Mouse (Mus musculus) hindbrain, embryonic 13.5 days (tissue): Measurements from ENCODE around the gene Pla2g4e. TPM values are rescaled to one million over a fixed set of nuclear protein-coding genes. Genes with fewer than 3 reads are reported as not detected.

Source experiments
- ATAC-seq: fragments of 200-750 bp; cut with Nextera tagmentation; 2 replicates; pipeline ENCODE4 v1.8.0; 2017; ENCODE audit warnings: moderate TSS enrichment; ENCODE audit not compliant: low FRiP score
- H3K27ac ChIP-seq: fragments of 300-500 bp; sonication (generic); 2 replicates; pipeline ENCODE4 v1.5.1; 2015; ENCODE audit warnings: inconsistent platforms, mild to moderate bottlenecking, moderate library complexity
- H3K27me3 ChIP-seq: fragments of 300-500 bp; sonication (generic); 2 replicates; pipeline ENCODE4 v1.6.1; 2015; ENCODE audit warnings: mild to moderate bottlenecking, inconsistent platforms
- H3K36me3 ChIP-seq: fragments of 300-500 bp; sonication (generic); 2 replicates; pipeline ENCODE4 v1.6.1; 2015; ENCODE audit warnings: mild to moderate bottlenecking, inconsistent platforms
- H3K4me1 ChIP-seq: fragments of 300-500 bp; sonication (generic); replicated peaks from 2 replicates; pipeline ENCODE4 v1.6.1; 2015; ENCODE audit warnings: inconsistent platforms
- H3K4me2 ChIP-seq: fragments of 300-500 bp; sonication (generic); 2 replicates; pipeline ENCODE4 v1.6.1; 2015; ENCODE audit warnings: inconsistent platforms, mild to moderate bottlenecking, moderate library complexity
- H3K4me3 ChIP-seq: fragments of 300-500 bp; sonication (generic); 2 replicates; pipeline ENCODE4 v1.5.1; 2015; ENCODE audit warnings: mild to moderate bottlenecking, inconsistent platforms
- H3K9ac ChIP-seq: fragments of 300-500 bp; sonication (generic); 2 replicates; pipeline ENCODE4 v1.6.1; 2015; ENCODE audit warnings: mild to moderate bottlenecking, inconsistent platforms
- H3K9me3 ChIP-seq: fragments of 300-500 bp; sonication (generic); 2 replicates; pipeline ENCODE4 v1.6.1; 2016; ENCODE audit warnings: inconsistent platforms
- WGBS: fragments of 180-500 bp; shearing (Covaris S2); methylation state at CpG from one replicate; pipeline ENCODE4 v1.1.7; 2015; 5-methylcytosine and 5-hydroxymethylcytosine counted together
- polyA plus RNA-seq: library from polyadenylated mRNA; unstranded; fragments of >200 nt; fragmentation: Nextera tagmentation; extraction: Ambion mirVana; gene quantifications from 2 replicates; pipeline ENCODE4 v1.2.1, GENCODE M21; 2015

Pla2g4e gene
- polyA plus RNA-seq, 1 experiment from 2014 or later, result 1.2 TPM

DNA sequence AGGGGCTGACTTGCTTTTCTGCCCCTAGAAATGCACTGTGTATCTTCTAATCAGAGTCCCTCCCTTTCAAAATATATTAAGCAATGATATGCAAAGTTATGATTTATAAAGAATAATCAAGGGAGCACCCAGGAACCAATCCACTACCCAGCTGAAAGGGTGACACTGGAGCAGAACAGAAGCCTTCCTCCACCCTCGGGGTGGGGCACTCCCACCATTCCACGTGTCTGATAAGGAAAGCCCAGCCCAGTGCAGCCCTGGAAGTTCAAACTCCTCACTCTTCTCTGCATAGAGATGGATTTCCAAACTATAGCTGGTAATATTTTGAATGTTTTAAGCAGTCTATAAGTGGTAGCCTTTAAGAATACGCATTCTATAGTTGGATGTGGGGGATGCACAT lies 13.5 kb downstream of the Pla2g4e start:
- 75% methylated on average over 3 of the region's 3 CpGs for WGBS
- no peak for ATAC-seq
- Histone ChIP-seq H3K4me3 (no peak overlapping the region), H3K36me3 (no peaks in the 10 kb centered on the region), H3K4me1 (no peaks in the 10 kb centered on the region), H3K27me3 (no peaks in the 10 kb centered on the region), H3K9ac (no peak overlapping the region), H3K9me3 (no peaks in the 10 kb centered on the region), H3K27ac (no peak overlapping the region), H3K4me2 (no peak overlapping the region)

DNA sequence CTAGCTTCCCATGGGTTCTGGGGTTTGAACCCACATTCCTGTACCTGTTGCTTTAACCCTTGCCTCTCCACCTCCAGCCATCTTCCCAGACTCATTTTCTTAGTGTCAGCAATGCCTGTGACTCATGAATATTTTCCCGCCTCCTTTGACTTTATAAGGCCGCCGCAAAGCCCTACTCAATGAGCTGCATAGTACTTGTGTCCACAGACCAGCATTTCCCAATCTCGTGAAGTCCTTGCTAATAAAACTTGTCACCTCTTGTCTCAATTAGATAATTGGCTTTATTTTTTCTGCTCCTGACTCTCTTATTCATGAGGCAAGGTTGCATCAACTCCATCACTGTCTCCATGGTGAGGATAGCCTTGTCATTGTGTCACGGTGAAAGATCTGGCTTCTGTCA lies 30.5 kb downstream of the Pla2g4e start:
- ATAC-seq, result no peak
- 90% methylated on average over 5 of the region's 5 CpGs for WGBS
- Histone ChIP-seq H3K27me3 (0 out of 2 replicates have a peak, but pooled peaks cover 3% of the 10 kb centered on the region), H3K4me3 (no peak overlapping the region), H3K4me1 (no peaks in the 10 kb centered on the region), H3K27ac (no peak overlapping the region), H3K4me2 (no peak overlapping the region), H3K9ac (no peak overlapping the region), H3K9me3 (no peaks in the 10 kb centered on the region), H3K36me3 (no peaks in the 10 kb centered on the region)

DNA sequence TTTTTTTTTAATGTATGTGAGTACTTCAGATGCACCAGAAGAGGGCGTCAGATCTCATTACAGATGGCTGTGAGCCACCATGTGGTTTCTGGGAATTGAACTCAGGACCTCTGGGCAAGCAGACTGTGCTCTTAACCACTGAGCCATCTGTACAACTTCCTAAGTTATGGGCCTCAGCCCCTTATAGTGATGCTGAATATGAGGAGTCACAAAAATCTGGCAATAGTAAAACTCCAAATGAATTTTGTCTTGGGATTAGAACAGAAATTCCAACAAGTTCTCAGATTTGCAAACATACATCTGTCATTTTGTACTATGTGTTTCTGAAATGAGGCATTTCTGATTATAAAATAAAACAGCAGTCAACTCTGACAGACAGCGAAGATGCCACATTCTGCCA lies 33.7 kb downstream of the Pla2g4e start:
- ATAC-seq, result no peak
- Histone ChIP-seq H3K9me3 (no peaks in the 10 kb centered on the region), H3K27me3 (0 out of 2 replicates have a peak, but pooled peaks cover 3% of the 10 kb centered on the region), H3K4me2 (no peak overlapping the region), H3K4me3 (no peak overlapping the region), H3K36me3 (no peaks in the 10 kb centered on the region), H3K27ac (no peak overlapping the region), H3K4me1 (no peaks in the 10 kb centered on the region), H3K9ac (no peak overlapping the region)
- WGBS, result 74% methylated on average over 2 of the region's 2 CpGs

DNA sequence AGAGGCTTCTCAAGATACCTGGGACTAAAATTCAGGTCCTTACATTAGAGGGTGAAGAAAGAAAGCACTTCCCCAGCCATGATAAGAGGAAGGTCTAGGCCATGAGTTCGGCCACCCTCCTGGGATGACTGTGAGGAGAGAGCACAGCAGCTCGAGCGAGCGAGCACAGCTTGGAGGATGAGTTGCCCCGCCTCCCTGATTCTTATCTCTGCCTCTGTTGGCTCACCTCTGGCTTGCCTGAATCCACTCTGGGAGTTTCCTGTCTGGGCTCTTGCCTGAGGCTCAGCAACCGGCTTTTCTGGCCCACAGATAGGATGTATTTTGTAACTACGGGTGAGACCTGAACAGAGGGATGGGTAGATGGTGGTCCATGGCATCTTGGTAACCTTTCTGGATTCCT lies 37.2 kb downstream of the Pla2g4e start:
- no peak overlapping the region for H3K9ac ChIP-seq
- ATAC-seq, result no peak
- H3K9me3 ChIP-seq, result no peaks in the 10 kb centered on the region
- 64% methylated on average over 7 of the region's 7 CpGs for WGBS
- H3K27ac ChIP-seq, result no peak overlapping the region
- H3K36me3 ChIP-seq, result no peaks in the 10 kb centered on the region
- H3K4me3 ChIP-seq, result no peak overlapping the region
- H3K4me1 ChIP-seq, result no peaks in the 10 kb centered on the region
- H3K27me3 ChIP-seq, result 0 out of 2 replicates have a peak, but pooled peaks cover 3% of the 10 kb centered on the region
- no peak overlapping the region for H3K4me2 ChIP-seq

DNA sequence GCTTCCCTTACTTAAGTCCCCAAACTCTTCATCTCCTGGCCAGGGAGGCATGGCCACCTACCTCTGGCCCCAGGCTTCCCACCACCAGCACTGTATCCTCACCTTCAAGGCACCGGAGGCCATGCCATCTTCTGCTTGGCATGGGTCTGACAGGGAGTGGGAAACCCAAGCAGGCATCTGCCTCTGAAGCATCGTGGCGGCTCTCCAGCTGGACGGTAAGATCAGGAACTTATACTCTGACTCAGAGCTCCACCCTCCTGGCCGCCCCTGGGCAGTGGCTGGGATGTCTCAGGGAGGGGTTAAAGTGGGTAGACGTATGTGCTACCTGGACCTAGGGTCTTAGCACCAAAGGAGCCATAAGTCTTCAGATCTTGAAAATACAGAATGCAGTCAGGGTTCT lies 38.1 kb downstream of the Pla2g4e start:
- 87% methylated on average over 6 of the region's 6 CpGs for WGBS
- Histone ChIP-seq H3K36me3 (no peaks in the 10 kb centered on the region), H3K4me2 (no peak overlapping the region), H3K9me3 (no peaks in the 10 kb centered on the region), H3K4me1 (no peaks in the 10 kb centered on the region), H3K27me3 (0 out of 2 replicates have a peak, but pooled peaks cover 3% of the 10 kb centered on the region), H3K27ac (no peak overlapping the region), H3K9ac (no peak overlapping the region), H3K4me3 (no peak overlapping the region)
- ATAC-seq, result no peak

DNA sequence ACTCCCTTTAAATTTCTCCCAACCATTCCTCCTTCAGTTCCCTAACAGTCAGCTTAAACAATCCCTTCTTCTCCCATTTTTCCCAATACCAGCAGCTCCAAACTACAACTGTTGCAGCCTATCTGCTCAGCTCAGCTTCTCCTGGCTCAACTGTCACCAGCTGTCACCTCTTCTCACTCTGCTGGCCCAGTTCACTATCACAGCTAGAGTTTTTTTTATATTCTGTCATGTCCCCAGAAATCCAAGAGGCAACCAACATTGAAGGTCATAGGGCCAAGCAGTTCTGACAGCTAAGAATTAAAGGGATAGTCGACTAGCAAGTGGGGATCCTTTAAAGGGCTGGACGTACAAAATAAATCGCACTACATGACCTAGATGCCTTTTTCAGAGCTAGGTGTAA lies 41.4 kb downstream of the Pla2g4e start:
- Histone ChIP-seq H3K36me3 (no peaks in the 10 kb centered on the region), H3K27me3 (no peaks in the 10 kb centered on the region), H3K4me2 (no peak overlapping the region), H3K27ac (no peak overlapping the region), H3K9ac (no peak overlapping the region), H3K9me3 (no peaks in the 10 kb centered on the region), H3K4me3 (no peak overlapping the region), H3K4me1 (no peaks in the 10 kb centered on the region)
- ATAC-seq, result no peak
- WGBS, result 73% methylated on average over 3 of the region's 3 CpGs

DNA sequence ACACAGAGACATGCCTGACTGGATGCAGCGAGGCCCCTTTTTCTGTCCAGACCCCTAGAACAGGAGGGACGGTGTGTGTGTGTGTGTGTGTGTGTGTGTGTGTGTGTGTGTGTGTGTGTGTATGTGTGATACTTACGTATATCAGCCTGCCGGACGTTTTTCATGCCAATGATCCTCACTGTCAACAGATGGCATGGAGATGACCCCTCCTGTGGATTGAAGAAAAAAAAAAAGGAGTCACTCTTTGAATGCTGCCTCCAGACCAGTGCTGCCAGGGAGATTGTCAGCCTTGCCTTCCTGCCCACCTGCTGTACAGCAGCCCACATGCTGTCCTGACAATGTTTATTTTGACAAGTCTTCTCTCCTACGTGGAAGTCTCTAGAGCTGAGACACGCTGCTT lies 45.1 kb downstream of the Pla2g4e start:
- no peak overlapping the region for H3K4me2 ChIP-seq
- 67% methylated on average over 7 of the region's 7 CpGs for WGBS
- no peak overlapping the region for H3K9ac ChIP-seq
- no peaks in the 10 kb centered on the region; the same call in 1 of the 2 replicates for H3K9me3 ChIP-seq
- H3K36me3 ChIP-seq, result no peaks in the 10 kb centered on the region
- no peaks in the 10 kb centered on the region for H3K4me1 ChIP-seq
- H3K27ac ChIP-seq, result no peak overlapping the region
- ATAC-seq, result no peak
- no peak overlapping the region for H3K4me3 ChIP-seq
- H3K27me3 ChIP-seq, result no peaks in the 10 kb centered on the region

DNA sequence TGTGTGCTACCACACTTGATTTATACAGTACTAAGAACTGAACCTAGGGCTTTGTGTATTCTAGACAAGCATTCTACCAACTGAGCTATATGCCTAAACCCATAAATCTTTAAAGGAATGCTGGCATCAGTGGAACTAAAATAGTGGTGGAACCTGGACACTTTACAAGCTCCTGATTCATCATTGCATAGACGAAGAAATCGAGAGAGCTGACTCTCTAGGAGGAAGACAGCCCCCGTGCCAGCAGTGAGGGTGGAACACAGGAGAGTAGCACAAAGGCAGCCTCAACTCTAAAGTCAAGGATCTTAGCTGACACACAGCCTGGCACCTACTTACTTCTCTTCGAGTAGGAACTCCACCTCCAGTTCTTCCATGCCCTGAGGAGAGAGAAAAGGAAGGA lies 57.0 kb downstream of the Pla2g4e start:
- Histone ChIP-seq H3K27ac (no peak overlapping the region), H3K4me2 (no peak overlapping the region), H3K9me3 (no peaks in the 10 kb centered on the region), H3K36me3 (no peaks in the 10 kb centered on the region), H3K4me3 (no peak overlapping the region), H3K27me3 (no peaks in the 10 kb centered on the region), H3K9ac (no peak overlapping the region), H3K4me1 (no peaks in the 10 kb centered on the region)
- no peak for ATAC-seq
- WGBS, result 83% methylated on average over 4 of the region's 4 CpGs

DNA sequence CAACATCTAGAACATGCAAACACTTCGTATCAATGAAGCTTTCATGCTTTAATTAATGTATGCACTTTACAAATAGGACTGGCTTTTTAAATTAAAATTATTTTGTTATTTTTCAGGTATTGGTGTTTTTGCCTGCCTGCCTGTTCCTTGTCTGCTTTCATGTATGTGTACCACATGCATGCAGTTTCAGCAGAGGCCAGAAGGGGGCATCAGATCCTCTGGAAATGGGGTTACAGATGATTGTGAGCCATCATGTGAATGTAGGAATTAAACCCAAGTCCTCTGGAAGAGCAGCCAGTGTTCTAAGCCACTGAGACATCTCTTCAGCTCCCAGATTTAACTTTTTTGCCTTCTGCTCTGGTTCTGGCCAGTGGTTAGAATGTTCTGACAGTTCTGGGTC lies 57.6 kb downstream of the Pla2g4e start:
- 89% methylated on average over 1 of the region's 1 CpGs for WGBS
- no peaks in the 10 kb centered on the region for H3K4me1 ChIP-seq
- ATAC-seq, result no peak

DNA sequence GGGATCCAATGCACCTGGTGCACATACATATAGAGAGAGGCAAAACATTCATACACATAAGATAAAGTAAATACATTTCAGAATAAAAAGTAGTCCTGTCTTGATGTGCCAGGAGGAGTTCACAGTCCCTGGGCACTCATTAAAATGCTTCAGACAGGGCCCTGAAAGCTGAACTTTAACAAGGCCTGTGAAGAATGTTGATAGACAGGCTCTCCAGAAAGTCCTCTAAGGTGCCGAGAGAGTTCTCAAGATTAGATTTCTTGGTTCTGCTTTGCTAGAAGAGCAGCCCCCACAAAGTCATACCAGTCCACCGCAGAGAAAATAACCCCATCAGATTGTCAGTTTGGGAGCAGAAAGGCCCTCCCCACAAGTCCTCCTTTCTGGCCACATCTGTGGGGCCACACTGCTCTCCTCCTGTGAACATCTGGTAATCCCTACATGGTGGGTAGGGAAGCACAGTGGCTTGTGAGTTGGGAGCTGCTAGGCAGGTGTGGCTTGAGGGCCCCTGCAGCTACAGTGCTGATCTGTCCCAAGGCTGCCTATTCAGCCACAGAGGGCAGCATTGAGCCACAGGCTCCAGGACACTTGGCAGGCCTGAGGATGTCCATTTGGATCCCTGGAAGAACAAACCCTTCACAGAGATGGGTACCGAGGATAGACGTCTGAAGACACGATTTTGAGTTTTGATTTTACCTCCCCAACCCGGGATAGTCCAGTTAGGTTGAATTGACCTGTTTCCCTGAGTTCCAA lies 59.4 kb downstream of the Pla2g4e start:
- no peaks in the 10 kb centered on the region for H3K36me3 ChIP-seq
- H3K27me3 ChIP-seq, result no peaks in the 10 kb centered on the region
- ATAC-seq, result no peak
- H3K27ac ChIP-seq, result no peak overlapping the region
- 80% methylated on average over 6 of the region's 6 CpGs for WGBS
- H3K4me2 ChIP-seq, result no peak overlapping the region
- H3K4me3 ChIP-seq, result no peak overlapping the region
- no peaks in the 10 kb centered on the region for H3K4me1 ChIP-seq
- no peaks in the 10 kb centered on the region for H3K9me3 ChIP-seq
- H3K9ac ChIP-seq, result no peak overlapping the region

More for the DNA sequence above, 57.6 kb downstream of the Pla2g4e start:
- no peak overlapping the region for H3K4me3 ChIP-seq
- H3K9me3 ChIP-seq, result no peaks in the 10 kb centered on the region
- no peaks in the 10 kb centered on the region for H3K27me3 ChIP-seq
- no peak overlapping the region for H3K4me2 ChIP-seq
- H3K9ac ChIP-seq, result no peak overlapping the region
- no peak overlapping the region for H3K27ac ChIP-seq
- H3K36me3 ChIP-seq, result no peaks in the 10 kb centered on the region

DNA sequence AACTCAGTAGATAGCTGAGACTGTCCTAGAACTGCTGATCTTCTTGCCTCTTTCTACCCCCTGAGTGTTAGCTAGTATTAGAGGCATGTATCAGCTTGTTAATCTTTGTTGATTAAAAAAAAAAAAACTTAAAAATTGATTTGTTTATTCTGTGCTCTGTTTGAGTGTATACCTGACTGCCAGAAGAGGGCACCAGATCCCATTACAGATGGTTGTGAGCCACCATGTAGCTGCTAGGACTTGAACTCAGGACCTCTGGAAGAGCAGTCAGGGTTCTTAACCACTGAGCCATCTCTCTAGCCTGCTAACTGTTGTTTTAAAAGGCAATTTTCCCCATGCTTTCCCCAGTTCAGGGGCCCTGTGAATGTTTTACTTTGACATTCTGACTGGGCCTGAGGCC lies 66.2 kb downstream of the Pla2g4e start:
- H3K36me3 ChIP-seq, result no peaks in the 10 kb centered on the region
- no peak overlapping the region for H3K4me3 ChIP-seq
- no peak overlapping the region for H3K9ac ChIP-seq
- no peak overlapping the region for H3K27ac ChIP-seq
- no peaks in the 10 kb centered on the region for H3K4me1 ChIP-seq
- H3K4me2 ChIP-seq, result no peak overlapping the region
- H3K9me3 ChIP-seq, result no peaks in the 10 kb centered on the region
- H3K27me3 ChIP-seq, result no peaks in the 10 kb centered on the region
- no peak for ATAC-seq

DNA sequence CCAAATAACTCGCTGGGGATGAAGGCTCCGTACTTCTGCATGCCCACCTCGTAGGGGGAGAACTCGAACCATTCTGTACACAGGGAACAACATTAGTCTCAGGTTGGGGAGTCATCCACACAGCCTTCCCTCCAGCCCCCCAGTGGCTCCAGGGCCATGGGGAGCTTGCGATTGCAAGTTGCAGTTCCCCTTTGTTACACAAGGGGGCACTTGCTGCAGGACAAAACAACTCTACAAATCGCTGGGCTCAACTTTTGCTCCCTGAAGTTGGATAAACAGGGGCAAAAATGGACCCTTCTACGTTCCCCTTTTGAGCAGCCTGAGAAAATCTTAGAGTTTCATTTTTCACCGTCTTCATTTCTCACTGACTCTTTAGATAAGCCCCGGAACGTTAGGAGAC lies 71.4 kb downstream of the Pla2g4e start:
- no peaks in the 10 kb centered on the region for H3K36me3 ChIP-seq
- no peak overlapping the region for H3K9ac ChIP-seq
- H3K4me3 ChIP-seq, result no peak overlapping the region
- WGBS, result 31% methylated on average over 10 of the region's 10 CpGs
- H3K9me3 ChIP-seq, result no peaks in the 10 kb centered on the region
- H3K27me3 ChIP-seq, result 0 out of 2 replicates have a peak, but pooled peaks cover 5% of the 10 kb centered on the region
- no peak overlapping the region for H3K27ac ChIP-seq
- ATAC-seq, result no peak
- no peak overlapping the region for H3K4me2 ChIP-seq
- no peaks in the 10 kb centered on the region for H3K4me1 ChIP-seq

DNA sequence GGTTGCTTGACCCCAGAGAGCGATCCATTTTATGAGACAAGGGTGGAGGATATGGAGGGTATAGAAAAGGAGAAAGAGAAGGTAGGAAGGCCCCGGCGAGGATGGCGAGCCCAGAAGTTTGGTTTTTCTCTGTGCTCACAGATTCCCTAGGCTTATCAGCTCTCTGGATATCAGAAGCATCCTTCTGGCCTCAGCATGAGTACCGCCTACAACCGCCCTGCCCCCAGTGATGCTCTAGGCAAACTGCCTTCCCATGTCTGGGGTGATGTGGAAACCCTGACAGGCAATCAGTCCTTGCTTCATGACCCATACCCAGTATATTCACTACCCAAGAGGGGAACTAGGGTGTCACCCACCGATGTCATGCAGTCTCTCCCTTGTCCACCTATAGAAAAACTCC lies 73.8 kb downstream of the Pla2g4e start:
- H3K9me3 ChIP-seq, result no peaks in the 10 kb centered on the region
- H3K27me3 ChIP-seq, result 0 out of 2 replicates have a peak, but pooled peaks cover 5% of the 10 kb centered on the region
- H3K9ac ChIP-seq, result no peak overlapping the region
- H3K4me2 ChIP-seq, result no peak overlapping the region
- H3K4me3 ChIP-seq, result no peak overlapping the region
- H3K36me3 ChIP-seq, result no peaks in the 10 kb centered on the region
- no peak overlapping the region for H3K27ac ChIP-seq
- no peak for ATAC-seq
- 94% methylated on average over 7 of the region's 7 CpGs for WGBS
- H3K4me1 ChIP-seq, result no peaks in the 10 kb centered on the region
